Mouse (Mus musculus) heart, postnatal 0 days (tissue): ENCODE results near the gene Srp68. TPM values are rescaled to one million over a fixed set of nuclear protein-coding genes. Genes with fewer than 3 reads are reported as not detected.
A peak's percentile ranks its signal among the peaks of the same experiment; 100 is the strongest.

Source experiments
- ATAC-seq: fragments of 200-750 bp; cut with Nextera tagmentation; 2 replicates; pipeline ENCODE4 v1.8.0; 2017; ENCODE audit warnings: low read depth, moderate number of reproducible peaks, moderate library complexity; ENCODE audit not compliant: insufficient read depth
- DNase-seq: peaks from one replicate; pipeline ENCODE4 v3.0.0-alpha.2; 2016; ENCODE audit warnings: low spot score
- H3K27ac ChIP-seq: fragments of 300-500 bp; sonication (generic); 2 replicates; pipeline ENCODE4 v1.5.1; 2014; ENCODE audit warnings: low read depth, mild to moderate bottlenecking
- H3K27me3 ChIP-seq: fragments of 300-500 bp; sonication (generic); 2 replicates; pipeline ENCODE4 v1.6.1; 2014; ENCODE audit warnings: low read length, mixed read lengths; ENCODE audit not compliant: control insufficient read depth, insufficient read depth
- H3K36me3 ChIP-seq: fragments of 300-500 bp; sonication (generic); replicated peaks from 2 replicates; pipeline ENCODE4 v1.6.1; 2014; ENCODE audit warnings: low read length, mixed read lengths; ENCODE audit not compliant: control insufficient read depth, insufficient read depth
- H3K4me1 ChIP-seq: fragments of 300-500 bp; sonication (generic); 2 replicates; pipeline ENCODE4 v1.6.1; 2014; ENCODE audit warnings: antibody characterized with exemption; ENCODE audit not compliant: control insufficient read depth, insufficient read depth
- H3K4me2 ChIP-seq: fragments of 300-500 bp; sonication (generic); 2 replicates; pipeline ENCODE4 v1.6.1; 2014; ENCODE audit warnings: low read depth, mild to moderate bottlenecking, low read length, moderate library complexity
- H3K4me3 ChIP-seq: fragments of 300-500 bp; sonication (generic); 2 replicates; pipeline ENCODE4 v1.5.1; 2014; ENCODE audit warnings: low read depth, low read length
- H3K9ac ChIP-seq: fragments of 300-500 bp; sonication (generic); replicated peaks from 2 replicates; pipeline ENCODE4 v1.6.1; 2014; ENCODE audit warnings: low read depth, low read length, mixed read lengths
- H3K9me3 ChIP-seq: fragments of 300-500 bp; sonication (generic); replicated peaks from 2 replicates; pipeline ENCODE4 v1.6.1; 2016; ENCODE audit warnings: low read length; ENCODE audit not compliant: control insufficient read depth
- CTCF ChIP-seq: IDR thresholded peaks from 2 replicates; pipeline ENCODE4 v1.5.1; 2016; ENCODE audit warnings: antibody characterized with exemption, control low read depth, low read depth
- EP300 ChIP-seq: IDR thresholded peaks from 2 replicates; pipeline ENCODE4 v1.6.1; 2016; ENCODE audit warnings: antibody characterized with exemption, low read depth
- WGBS: fragments of 180-500 bp; shearing (Covaris S2); extraction: QIAGEN DNeasy Blood & Tissue Kit; methylation state at CpG from one replicate; pipeline ENCODE4 v1.1.7; 2014; 5-methylcytosine and 5-hydroxymethylcytosine counted together
- polyA plus RNA-seq: library from polyadenylated mRNA; unstranded; fragments of >200 nt; fragmentation: Nextera tagmentation; extraction: Ambion mirVana; gene quantifications from 2 replicates; pipeline ENCODE4 v1.2.1, GENCODE M21; 2015
- total RNA-seq: library from RNA; depleted of rRNA; stranded (reverse); fragments of >200 nt; gene quantifications from 2 replicates; pipeline ENCODE4 v1.2.3, GENCODE M21; 2014; ENCODE audit warnings: low replicate concordance

Srp68 gene
- total and polyA plus RNA-seq, 2 experiments from 2014 or later, result 33.6 to 48.2 TPM

- WGBS, result 59% methylated on average over 8 of the region's 8 CpGs
- Histone ChIP-seq H3K4me1 (no peaks in the 10 kb centered on the region), H3K4me3 (no peak overlapping the region), H3K9ac (no peak overlapping the region), H3K27me3 (no peaks in the 10 kb centered on the region), H3K9me3 (no peaks in the 10 kb centered on the region), H3K36me3 (peaks cover 97% of the 10 kb centered on the region), H3K4me2 (no peak overlapping the region), H3K27ac (no peak overlapping the region)
- DNase-seq, result no peak
- ATAC-seq, result peak; percentile 20; the same call in 1 of the 2 replicates
- TF ChIP-seq EP300, result no peak
- no peak for TF ChIP-seq CTCF
Observed at GRCm38 (mm10) chr11:116250898-116251297, 23.1 kb downstream of the Srp68 start.

DNA sequence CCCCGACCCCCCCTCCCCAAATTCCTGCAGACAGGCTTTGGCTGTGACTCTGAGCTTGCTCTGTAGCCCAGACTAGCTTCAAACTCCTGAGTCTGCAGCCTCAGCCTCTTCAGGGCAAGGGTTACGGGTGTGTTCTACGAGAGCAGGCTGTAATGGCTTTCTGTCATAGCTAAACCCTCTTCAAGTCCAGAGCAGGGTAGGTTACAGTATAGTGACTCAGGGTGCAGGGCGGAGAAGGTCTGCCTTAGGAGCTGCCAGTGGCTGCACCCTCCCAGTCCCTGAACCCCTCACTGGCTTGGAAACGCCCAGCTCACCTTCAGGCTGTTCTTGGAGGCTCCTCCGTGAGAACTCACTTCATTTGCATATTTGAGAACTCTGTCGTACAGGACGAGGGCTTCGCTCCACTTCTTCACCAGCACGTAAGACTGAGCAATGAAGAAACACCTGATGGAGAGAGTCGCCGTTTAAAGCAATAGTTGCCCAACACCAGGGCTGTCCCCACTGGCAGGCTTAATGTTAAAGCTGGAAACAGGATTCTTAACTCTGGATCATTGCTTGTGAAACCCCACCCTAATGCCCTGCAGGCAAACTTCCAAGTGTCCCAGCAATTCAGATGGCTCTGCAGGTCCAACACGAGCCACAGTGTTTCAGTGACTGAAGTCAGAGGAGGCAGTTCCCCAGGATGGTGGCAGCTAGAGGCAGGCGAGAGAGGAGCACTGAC lies 26.4 kb downstream of the Srp68 start:
- WGBS, result 82% methylated on average over 14 of the region's 14 CpGs
- Histone ChIP-seq H3K9me3 (no peaks in the 10 kb centered on the region), H3K27me3 (no peaks in the 10 kb centered on the region), H3K27ac (no peak overlapping the region), H3K4me3 (no peak overlapping the region), H3K4me1 (no peaks in the 10 kb centered on the region), H3K4me2 (no peak overlapping the region), H3K9ac (no peak overlapping the region), H3K36me3 (peaks cover 93% of the 10 kb centered on the region)
- DNase-seq (no peak), ATAC-seq (no peak)
- TF ChIP-seq CTCF (no peak), EP300 (no peak)

GRCm38 (mm10) chr11:116245616-116246015 lies 28.4 kb downstream of the Srp68 start:
- Histone ChIP-seq H3K27ac (no peak overlapping the region), H3K9ac (no peak overlapping the region), H3K4me1 (no peaks in the 10 kb centered on the region), H3K9me3 (no peaks in the 10 kb centered on the region), H3K36me3 (peaks cover 73% of the 10 kb centered on the region), H3K4me3 (no peak overlapping the region), H3K27me3 (no peaks in the 10 kb centered on the region), H3K4me2 (no peak overlapping the region)
- DNase-seq (no peak), ATAC-seq (no peak)
- 82% methylated on average over 6 of the region's 6 CpGs for WGBS
- TF ChIP-seq CTCF (no peak), EP300 (no peak)

GRCm38 (mm10) chr11:116244580-116244979 lies 29.4 kb downstream of the Srp68 start:
- DNase-seq (no peak), ATAC-seq (no peak)
- Histone ChIP-seq H3K36me3 (peaks cover 62% of the 10 kb centered on the region), H3K27me3 (no peaks in the 10 kb centered on the region), H3K9me3 (no peaks in the 10 kb centered on the region), H3K4me3 (no peak overlapping the region), H3K4me2 (no peak overlapping the region), H3K27ac (no peak overlapping the region), H3K4me1 (no peaks in the 10 kb centered on the region), H3K9ac (no peak overlapping the region)
- TF ChIP-seq EP300, result no peak
- 71% methylated on average over 8 of the region's 8 CpGs for WGBS

GRCm38 (mm10) chr11:116241744-116242235 lies 32.2 kb downstream of the Srp68 start:
- no peak overlapping the region for H3K27ac ChIP-seq
- DNase-seq, result no peak

DNA sequence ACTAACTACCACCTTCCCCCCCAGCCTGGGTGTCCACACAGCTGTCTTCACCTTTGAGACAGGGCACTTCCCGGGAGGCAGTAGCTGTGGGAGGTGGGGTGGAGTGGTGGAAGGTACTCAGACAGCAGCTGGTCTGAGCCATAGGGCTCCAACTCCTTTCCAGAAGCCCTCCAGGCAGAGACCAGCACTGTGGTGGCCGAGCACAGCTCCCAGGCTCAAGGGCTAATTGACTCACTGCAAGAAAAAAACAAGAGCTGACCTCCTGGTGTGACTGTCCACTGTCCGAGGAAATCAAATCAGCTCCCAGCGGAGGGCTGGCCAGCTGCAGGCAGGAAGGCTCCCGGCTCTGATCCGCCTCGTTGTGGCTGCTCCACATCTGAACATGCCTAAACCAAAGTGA lies 34.2 kb downstream of the Srp68 start:
- Histone ChIP-seq H3K27me3 (peaks cover 17% of the 10 kb centered on the region), H3K9ac (no peak overlapping the region), H3K27ac (no peak overlapping the region), H3K36me3 (peaks cover 14% of the 10 kb centered on the region), H3K9me3 (no peaks in the 10 kb centered on the region), H3K4me2 (no peak overlapping the region), H3K4me1 (no peaks in the 10 kb centered on the region), H3K4me3 (no peak overlapping the region)
- no peak for ATAC-seq
- no peak for DNase-seq
- no peak for TF ChIP-seq CTCF
- no peak for TF ChIP-seq EP300
- WGBS, result 29% methylated on average over 7 of the region's 7 CpGs

More at GRCm38 (mm10) chr11:116241744-116242235, 32.2 kb downstream of the Srp68 start:
- WGBS, result 67% methylated on average over 12 of the region's 12 CpGs
- no peak for ATAC-seq
- TF ChIP-seq EP300, result no peak
- H3K4me1 ChIP-seq, result no peaks in the 10 kb centered on the region
- peaks cover 10% of the 10 kb centered on the region for H3K27me3 ChIP-seq
- no peak overlapping the region for H3K4me3 ChIP-seq
- H3K36me3 ChIP-seq, result peaks cover 34% of the 10 kb centered on the region
- H3K4me2 ChIP-seq, result no peak overlapping the region
- H3K9me3 ChIP-seq, result no peaks in the 10 kb centered on the region
- no peak overlapping the region for H3K9ac ChIP-seq
